Mouse (Mus musculus): ENCODE results near the gene Dpp4.

Dpp4 gene

DNA sequence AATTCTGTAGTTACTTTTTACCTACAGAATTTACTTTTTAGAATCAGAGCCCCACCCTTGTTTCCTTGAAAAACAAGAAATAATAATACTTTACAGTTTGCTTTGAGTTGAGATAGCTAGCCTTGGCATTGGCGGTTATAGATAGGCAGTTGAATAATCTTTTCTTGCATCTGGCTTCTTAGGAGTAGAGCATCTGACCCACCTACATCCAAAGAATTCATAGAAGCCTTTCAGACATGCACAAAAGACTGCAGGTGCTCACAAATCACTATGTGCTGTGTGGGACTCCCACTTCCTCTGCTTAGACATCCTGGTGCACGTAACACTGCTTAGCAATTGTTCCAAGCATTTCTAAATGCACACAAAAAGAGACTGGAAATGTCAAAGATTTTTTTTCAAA, 127.0 kb downstream of the Dpp4 start:
- no peak for DNase-seq
